Comparison of ENCODE assay signal across 11 mouse cellular contexts in the genomic region with DNA sequence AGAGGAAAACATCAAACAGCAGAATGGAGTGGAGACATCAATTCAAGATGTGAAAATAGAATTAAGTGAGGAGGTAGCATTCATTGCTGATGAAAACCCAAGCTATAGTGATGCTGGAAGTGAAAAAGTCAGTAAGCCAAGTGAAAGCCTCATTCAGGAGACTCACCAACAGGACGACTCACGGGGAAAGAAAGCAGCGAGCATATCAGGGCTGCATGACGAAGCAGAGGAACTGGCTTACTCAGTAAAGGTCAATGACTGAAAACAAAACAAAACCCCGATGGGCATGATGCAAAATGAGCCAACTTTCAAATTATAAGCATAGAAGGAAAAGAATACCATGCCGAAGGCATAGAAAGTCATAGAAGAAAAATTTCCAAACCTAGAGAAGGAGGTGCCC.
"Had no signal": no experiment of that assay in that cellular context is flagged by ENCODE, and none has a peak within 500 bp of the region (broad histone marks: within the 10 kb centered on the region; RNA-seq: fewer than 3 reads in every experiment).

No protein-coding gene starts in this region.

- H3K9ac ChIP-seq: limb, embryonic 15.5 days; liver, embryonic 12.5 days; lung, embryonic 14.5 days; midbrain, embryonic 15.5 days had no signal

- DNase-seq: kidney, postnatal 14 days; lung, embryonic 14.5 days; lung, postnatal 10 days; lung, postnatal 4 days; right cerebral cortex, postnatal 14 days; thymus, postnatal 36 days had no signal

- H3K27ac ChIP-seq: left cerebral cortex, adult 2 months; limb, embryonic 15.5 days; liver, embryonic 12.5 days; midbrain, embryonic 10.5 days; midbrain, embryonic 15.5 days had no signal

- ATAC-seq: liver, embryonic 12.5 days; midbrain, embryonic 15.5 days had no signal

- H3K36me3 ChIP-seq: limb, embryonic 15.5 days; liver, embryonic 12.5 days; midbrain, embryonic 10.5 days; midbrain, embryonic 15.5 days had no signal

- H3K9me3 ChIP-seq: limb, embryonic 15.5 days; liver, embryonic 12.5 days; midbrain, embryonic 10.5 days; midbrain, embryonic 15.5 days had no signal

- H3K4me3 ChIP-seq: left cerebral cortex, adult 2 months; limb, embryonic 15.5 days; liver, embryonic 12.5 days; midbrain, embryonic 10.5 days; midbrain, embryonic 15.5 days had no signal

- H3K4me1 ChIP-seq: limb, embryonic 15.5 days; liver, embryonic 12.5 days; midbrain, embryonic 10.5 days; midbrain, embryonic 15.5 days had no signal

- H3K27me3 ChIP-seq: limb, embryonic 15.5 days; liver, embryonic 12.5 days; midbrain, embryonic 15.5 days had no signal
